Mouse (Mus musculus) kidney, postnatal 0 days (tissue): ENCODE measurements at regions not wholly inside any gene's neighbourhood (a gene's known extent, or its start where the extent isn't known, plus 50 kb on each side); places are given as distances from the start of the nearest gene placed in this dataset.

ENCODE experiments used
- ATAC-seq: fragments of 200-750 bp; cut with Nextera tagmentation; replicated peaks from 2 replicates; pipeline ENCODE4 v1.8.0; 2017; ENCODE audit warnings: low read depth, moderate number of reproducible peaks, moderate TSS enrichment, moderate library complexity; ENCODE audit not compliant: low FRiP score
- DNase-seq: peaks from one replicate; pipeline ENCODE4 v3.0.0-alpha.2; 2016; ENCODE audit warnings: low spot score
- H3K27ac ChIP-seq: fragments of 300-500 bp; sonication (generic); 2 replicates; pipeline ENCODE4 v1.5.1; 2014; ENCODE audit warnings: mild to moderate bottlenecking
- H3K27me3 ChIP-seq: fragments of 300-500 bp; sonication (generic); 2 replicates; pipeline ENCODE4 v1.6.1; 2014; ENCODE audit warnings: low read length, mixed read lengths; ENCODE audit not compliant: insufficient read depth
- H3K36me3 ChIP-seq: fragments of 300-500 bp; sonication (generic); 2 replicates; pipeline ENCODE4 v1.6.1; 2014; ENCODE audit warnings: low read length, mixed read lengths; ENCODE audit not compliant: insufficient read depth
- H3K4me1 ChIP-seq: fragments of 300-500 bp; sonication (generic); replicated peaks from 2 replicates; pipeline ENCODE4 v1.6.1; 2014; ENCODE audit warnings: antibody characterized with exemption, low read length, mixed read lengths; ENCODE audit not compliant: insufficient read depth
- H3K4me2 ChIP-seq: fragments of 300-500 bp; sonication (generic); 2 replicates; pipeline ENCODE4 v1.6.1; 2014; ENCODE audit warnings: mild to moderate bottlenecking, low read length, moderate library complexity, mixed read lengths
- H3K4me3 ChIP-seq: fragments of 300-500 bp; sonication (generic); replicated peaks from 2 replicates; pipeline ENCODE4 v1.5.1; 2014; ENCODE audit warnings: low read depth, low read length
- H3K9ac ChIP-seq: fragments of 300-500 bp; sonication (generic); 2 replicates; pipeline ENCODE4 v1.6.1; 2014; ENCODE audit warnings: low read depth, low read length
- H3K9me3 ChIP-seq: fragments of 300-500 bp; sonication (generic); replicated peaks from 2 replicates; pipeline ENCODE4 v1.6.1; 2016; ENCODE audit warnings: low read length, inconsistent platforms, mixed read lengths
- CTCF ChIP-seq: IDR thresholded peaks from 2 replicates; pipeline ENCODE4 v1.5.1; 2016; ENCODE audit warnings: antibody characterized with exemption, low read depth, mild to moderate bottlenecking, moderate library complexity
- WGBS: fragments of 180-500 bp; shearing (Covaris S2); extraction: QIAGEN DNeasy Blood & Tissue Kit; methylation state at CpG from one replicate; pipeline ENCODE4 v1.1.7; 2014; 5-methylcytosine and 5-hydroxymethylcytosine counted together

DNA sequence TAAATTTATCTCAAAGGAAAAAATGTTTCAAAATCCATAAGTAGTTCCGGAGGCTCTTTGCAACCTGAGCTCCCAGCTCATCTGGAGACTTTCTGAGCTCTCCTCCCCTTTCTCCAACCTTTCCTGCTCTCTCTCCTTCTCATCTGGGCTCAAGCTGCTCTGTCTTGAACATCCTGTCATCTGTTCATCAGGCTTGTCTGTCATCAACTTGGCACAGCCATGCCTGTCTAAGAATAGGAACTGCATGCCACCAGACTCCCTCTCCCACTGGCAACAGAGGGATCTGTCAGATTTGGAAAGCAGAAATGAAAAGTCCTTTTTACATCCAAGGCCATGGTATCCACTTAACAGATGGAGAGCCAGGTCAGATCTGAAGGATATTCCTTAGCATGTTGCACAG is 115.3 kb upstream of the Cachd1 start:
- 71% methylated on average over 1 of the region's 1 CpGs for WGBS
- no peaks in the 10 kb centered on the region for H3K36me3 ChIP-seq
- no peak overlapping the region for H3K4me2 ChIP-seq
- ATAC-seq (no peak), DNase-seq (no peak)
- H3K4me1 ChIP-seq: no peaks in the 10 kb centered on the region
- no peak for TF ChIP-seq CTCF
- H3K27ac ChIP-seq: no peak overlapping the region
- no peak overlapping the region for H3K4me3 ChIP-seq
- no peak overlapping the region for H3K9ac ChIP-seq
- no peaks in the 10 kb centered on the region for H3K9me3 ChIP-seq
- H3K27me3 ChIP-seq: no peaks in the 10 kb centered on the region

DNA sequence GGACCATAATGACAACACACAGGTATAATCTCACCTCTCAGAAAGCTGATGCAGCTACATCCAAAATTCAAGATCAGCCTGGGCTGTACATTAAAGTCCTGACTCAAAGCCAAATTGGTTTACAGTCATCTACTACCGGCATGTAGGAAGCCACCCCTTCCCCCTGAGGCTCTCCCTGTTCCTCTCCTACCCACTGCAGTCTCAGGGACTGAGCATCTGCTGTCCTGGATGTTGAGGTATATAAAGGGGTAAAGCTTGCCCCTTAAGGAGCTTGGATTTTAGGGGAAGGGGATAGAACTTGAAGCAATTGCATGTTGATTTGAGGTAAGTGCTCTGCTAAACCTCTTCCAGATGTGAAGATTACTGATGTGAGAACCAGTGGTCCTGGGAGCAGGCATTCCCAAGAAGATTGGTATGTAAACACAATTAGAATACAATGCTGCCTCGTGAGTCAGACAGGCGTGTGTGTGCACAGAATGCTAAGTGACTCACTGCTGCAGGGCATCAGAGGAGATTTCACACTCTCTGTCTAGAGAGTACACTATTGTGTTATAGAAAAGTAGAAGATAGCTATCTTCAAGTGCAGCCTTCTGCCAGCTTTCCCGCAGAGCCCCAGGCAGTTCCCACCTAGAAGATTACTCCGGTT is 111.7 kb upstream of the Cachd1 start:
- H3K36me3 ChIP-seq: no peaks in the 10 kb centered on the region
- ATAC-seq (no peak), DNase-seq (no peak)
- no peaks in the 10 kb centered on the region for H3K4me1 ChIP-seq
- no peak overlapping the region for H3K4me3 ChIP-seq
- H3K27ac ChIP-seq: no peak overlapping the region
- no peak overlapping the region for H3K9ac ChIP-seq
- H3K27me3 ChIP-seq: no peaks in the 10 kb centered on the region
- no peaks in the 10 kb centered on the region for H3K9me3 ChIP-seq
- no peak overlapping the region for H3K4me2 ChIP-seq
- 38% methylated on average over 5 of the region's 5 CpGs for WGBS
- no peak for TF ChIP-seq CTCF

DNA sequence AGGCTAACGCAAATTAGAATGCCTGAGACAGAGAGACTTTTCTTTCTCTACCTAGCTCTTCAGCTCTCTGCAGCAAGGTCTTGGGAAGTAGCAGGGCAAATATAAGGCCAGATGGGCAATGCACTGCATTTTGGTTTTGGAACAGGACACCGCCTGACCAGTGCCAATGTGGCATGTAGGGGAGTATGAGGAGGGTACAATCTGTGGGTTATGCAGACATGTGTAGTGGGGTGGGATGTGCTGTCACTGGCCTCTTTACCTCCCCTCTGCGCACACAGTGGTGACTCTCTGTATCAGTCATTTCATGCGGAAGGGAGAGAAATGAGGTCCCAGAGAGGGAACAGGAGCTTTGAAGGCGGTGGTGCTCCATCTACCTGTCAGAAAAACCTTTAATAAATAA is 105.9 kb upstream of the Cachd1 start:
- no peaks in the 10 kb centered on the region for H3K9me3 ChIP-seq
- no peak overlapping the region for H3K9ac ChIP-seq
- no peak overlapping the region for H3K4me2 ChIP-seq
- WGBS: 67% methylated on average over 5 of the region's 5 CpGs
- DNase-seq (no peak), ATAC-seq (no peak)
- H3K4me3 ChIP-seq: no peak overlapping the region
- H3K27ac ChIP-seq: no peak overlapping the region
- no peaks in the 10 kb centered on the region for H3K36me3 ChIP-seq
- no peak for TF ChIP-seq CTCF
- no peaks in the 10 kb centered on the region for H3K4me1 ChIP-seq
- H3K27me3 ChIP-seq: no peaks in the 10 kb centered on the region

DNA sequence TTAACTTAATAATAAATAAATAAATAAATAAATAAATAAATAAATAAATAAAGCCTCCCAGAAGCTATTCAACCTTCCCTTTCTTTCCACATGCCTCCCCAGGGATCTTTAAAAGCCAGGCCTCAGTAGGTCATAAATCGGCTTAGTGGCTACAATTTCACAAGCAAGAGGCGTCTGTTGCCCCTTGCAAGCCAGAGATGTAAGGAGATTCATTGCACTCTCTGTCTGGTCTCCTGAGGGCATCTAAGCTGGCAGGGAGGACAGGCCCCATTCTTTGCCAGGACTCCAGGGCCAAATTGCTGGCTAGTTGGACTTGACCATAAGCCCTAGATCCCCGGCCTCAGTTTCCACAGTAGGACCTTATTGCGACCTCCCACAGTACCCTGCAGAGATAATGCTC is 101.6 kb upstream of the Cachd1 start:
- WGBS: 57% methylated on average over 4 of the region's 4 CpGs
- H3K4me1 ChIP-seq: no peaks in the 10 kb centered on the region
- H3K36me3 ChIP-seq: no peaks in the 10 kb centered on the region
- H3K27ac ChIP-seq: no peak overlapping the region
- ATAC-seq (no peak), DNase-seq (no peak)
- H3K9me3 ChIP-seq: no peaks in the 10 kb centered on the region
- H3K9ac ChIP-seq: no peak overlapping the region
- H3K4me2 ChIP-seq: no peak overlapping the region
- H3K4me3 ChIP-seq: no peak overlapping the region
- H3K27me3 ChIP-seq: no peaks in the 10 kb centered on the region
- no peak for TF ChIP-seq CTCF

DNA sequence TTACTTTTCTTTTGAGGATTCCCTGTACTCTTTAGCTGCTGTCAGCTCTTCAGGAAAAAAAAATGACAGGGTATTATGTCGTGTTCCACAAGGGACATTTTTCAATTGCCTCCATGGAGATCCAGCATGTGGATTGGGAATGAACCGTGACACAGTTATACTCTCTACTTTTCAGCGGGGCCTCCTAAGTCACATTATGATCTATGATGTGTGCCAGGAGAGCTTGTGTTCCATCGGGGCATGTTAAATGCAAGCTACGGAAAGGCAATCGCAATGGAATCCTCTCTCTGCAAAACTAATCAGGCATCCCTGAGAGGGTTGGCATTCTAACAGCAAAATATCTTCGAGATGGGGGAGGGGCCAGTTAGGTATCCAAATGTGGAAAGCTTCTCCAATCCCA is 92.7 kb upstream of the Cachd1 start:
- WGBS: 64% methylated on average over 7 of the region's 7 CpGs
- DNase-seq: no peak
- no peak for TF ChIP-seq CTCF

DNA sequence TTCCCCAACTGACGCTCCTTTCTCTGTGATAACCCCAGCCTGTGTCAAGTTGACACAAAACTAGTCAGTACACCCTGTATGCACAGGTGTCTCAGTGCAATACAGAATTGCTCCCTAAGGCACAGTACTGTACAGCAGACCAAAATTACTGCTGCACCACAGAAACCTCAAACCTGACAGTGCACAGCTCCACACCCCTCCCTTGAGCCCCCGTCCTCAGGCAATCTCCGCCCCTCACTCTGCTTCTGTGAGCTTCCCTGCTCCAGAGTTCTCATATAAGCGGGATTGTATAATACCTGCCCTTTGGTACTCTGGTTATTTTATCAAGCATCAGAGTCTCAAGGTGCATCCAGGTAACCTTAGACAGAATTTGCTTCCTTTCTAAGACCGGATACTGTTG is 76.5 kb upstream of the Cachd1 start:
- Histone ChIP-seq H3K4me1 (no peaks in the 10 kb centered on the region), H3K36me3 (no peaks in the 10 kb centered on the region), H3K4me2 (no peak overlapping the region), H3K9ac (no peak overlapping the region), H3K27me3 (no peaks in the 10 kb centered on the region), H3K4me3 (no peak overlapping the region), H3K27ac (no peak overlapping the region), H3K9me3 (no peaks in the 10 kb centered on the region)
- ATAC-seq: no peak
- no peak for TF ChIP-seq CTCF
- DNase-seq: no peak
- WGBS: 80% methylated on average over 5 of the region's 5 CpGs

More for the DNA sequence above, 92.7 kb upstream of the Cachd1 start:
- H3K36me3 ChIP-seq: no peaks in the 10 kb centered on the region
- no peak overlapping the region for H3K27ac ChIP-seq
- no peak overlapping the region for H3K4me2 ChIP-seq
- no peaks in the 10 kb centered on the region for H3K4me1 ChIP-seq
- H3K9ac ChIP-seq: no peak overlapping the region
- no peak for ATAC-seq
- H3K27me3 ChIP-seq: no peaks in the 10 kb centered on the region
- no peaks in the 10 kb centered on the region for H3K9me3 ChIP-seq
- H3K4me3 ChIP-seq: no peak overlapping the region

DNA sequence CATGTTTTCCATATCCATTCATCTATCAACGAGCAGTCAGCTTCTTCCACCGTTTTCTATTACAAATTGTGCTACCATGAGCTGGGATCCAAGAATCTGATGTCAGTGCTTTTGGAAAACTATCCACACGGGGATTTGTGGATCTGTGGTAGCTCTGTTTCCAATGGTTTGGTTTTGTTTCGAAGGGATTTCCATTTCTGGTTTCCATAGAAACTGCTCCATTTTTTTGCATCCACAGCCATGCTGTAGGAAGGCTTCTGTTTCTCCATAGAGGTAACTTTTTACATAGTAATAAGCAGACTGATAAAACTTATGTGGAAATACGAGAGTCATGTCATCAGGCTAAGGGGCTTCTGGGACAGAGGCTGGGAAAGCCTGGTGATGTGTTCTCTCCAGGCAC is 76.1 kb upstream of the Cachd1 start:
- WGBS: 75% methylated on average over 5 of the region's 5 CpGs
- Histone ChIP-seq H3K4me3 (no peak overlapping the region), H3K4me2 (no peak overlapping the region), H3K36me3 (no peaks in the 10 kb centered on the region), H3K9me3 (no peaks in the 10 kb centered on the region), H3K27ac (no peak overlapping the region), H3K9ac (no peak overlapping the region), H3K4me1 (no peaks in the 10 kb centered on the region), H3K27me3 (no peaks in the 10 kb centered on the region)
- no peak for TF ChIP-seq CTCF
- no peak for DNase-seq
- no peak for ATAC-seq
